Mouse (Mus musculus): ENCODE data around the gene Zfp536. TPM values are rescaled to one million over a fixed set of nuclear protein-coding genes. Genes with fewer than 3 reads are reported as not detected.
A peak's percentile ranks its signal among the peaks of the same experiment; 100 is the strongest.

Gene Zfp536
- polyA plus RNA-seq, 1 experiment from 2014 or later: 3.3 TPM

- no peak for TF ChIP-seq CTCF (IDR thresholded peaks at IDR 0.05; ENCODE audit: low read depth)
- Histone ChIP-seq H3K27ac (ENCODE audit: low read depth, low read length) (no peak overlapping the region), H3K4me1 (replicated peaks; ENCODE audit: control insufficient read depth, insufficient read depth, low read length) (no peaks in the 10 kb centered on the region), H3K9ac (ENCODE audit: low read depth, low read length) (no peak overlapping the region), H3K9me3 (ENCODE audit: control insufficient read depth) (no peaks in the 10 kb centered on the region), H3K4me3 (ENCODE audit: low read depth, low read length) (no peak overlapping the region), H3K27me3 (replicated peaks; ENCODE audit: control insufficient read depth, insufficient read depth, low read length) (no peaks in the 10 kb centered on the region), H3K4me2 (replicated peaks; ENCODE audit: low read depth) (no peak overlapping the region), H3K36me3 (ENCODE audit: control insufficient read depth, insufficient read depth) (no peaks in the 10 kb centered on the region)
- ATAC-seq: no peak
- WGBS: 88% methylated on average over 5 of the region's 5 CpGs
Measured at GRCm38 (mm10) chr7:37809908-37810307, 36.5 kb upstream of the Zfp536 start.

GRCm38 (mm10) chr7:37809001-37809400, 35.6 kb upstream of the Zfp536 start:
- H3K27me3 ChIP-seq (replicated peaks; ENCODE audit: control insufficient read depth, insufficient read depth, low read length): no peaks in the 10 kb centered on the region

GRCm38 (mm10) chr7:37801160-37801559, 27.7 kb upstream of the Zfp536 start:
- Histone ChIP-seq H3K27me3 (replicated peaks; ENCODE audit: control insufficient read depth, insufficient read depth, low read length) (no peaks in the 10 kb centered on the region), H3K9me3 (ENCODE audit: control insufficient read depth) (no peaks in the 10 kb centered on the region), H3K4me3 (ENCODE audit: low read depth, low read length) (no peak overlapping the region), H3K4me2 (replicated peaks; ENCODE audit: low read depth) (no peak overlapping the region), H3K36me3 (ENCODE audit: control insufficient read depth, insufficient read depth) (no peaks in the 10 kb centered on the region), H3K27ac (ENCODE audit: low read depth, low read length) (no peak overlapping the region), H3K4me1 (replicated peaks; ENCODE audit: control insufficient read depth, insufficient read depth, low read length) (no peaks in the 10 kb centered on the region), H3K9ac (ENCODE audit: low read depth, low read length) (no peak overlapping the region)
- no peak for TF ChIP-seq CTCF (IDR thresholded peaks at IDR 0.05; ENCODE audit: low read depth)
- no peak for ATAC-seq
- 65% methylated on average over 3 of the region's 3 CpGs for WGBS

More at GRCm38 (mm10) chr7:37809001-37809400, 35.6 kb upstream of the Zfp536 start:
- no peaks in the 10 kb centered on the region for H3K36me3 ChIP-seq (ENCODE audit: control insufficient read depth, insufficient read depth)
- no peak overlapping the region for H3K27ac ChIP-seq (ENCODE audit: low read depth, low read length)
- H3K4me2 ChIP-seq (replicated peaks; ENCODE audit: low read depth): no peak overlapping the region
- no peak for ATAC-seq
- no peaks in the 10 kb centered on the region for H3K9me3 ChIP-seq (ENCODE audit: control insufficient read depth)
- 88% methylated on average over 4 of the region's 4 CpGs for WGBS
- H3K4me1 ChIP-seq (replicated peaks; ENCODE audit: control insufficient read depth, insufficient read depth, low read length): no peaks in the 10 kb centered on the region
- no peak overlapping the region for H3K4me3 ChIP-seq (ENCODE audit: low read depth, low read length)
- no peak overlapping the region for H3K9ac ChIP-seq (ENCODE audit: low read depth, low read length)
- no peak for TF ChIP-seq CTCF (IDR thresholded peaks at IDR 0.05; ENCODE audit: low read depth)

- H3K4me2 ChIP-seq (replicated peaks; ENCODE audit: low read depth): no peak overlapping the region
- no peaks in the 10 kb centered on the region for H3K36me3 ChIP-seq (ENCODE audit: control insufficient read depth, insufficient read depth)
- H3K9ac ChIP-seq (ENCODE audit: low read depth, low read length): no peak overlapping the region
- H3K4me3 ChIP-seq (ENCODE audit: low read depth, low read length): no peak overlapping the region
- H3K27me3 ChIP-seq (replicated peaks; ENCODE audit: control insufficient read depth, insufficient read depth, low read length): no peaks in the 10 kb centered on the region
- H3K4me1 ChIP-seq (replicated peaks; ENCODE audit: control insufficient read depth, insufficient read depth, low read length): no peaks in the 10 kb centered on the region
- TF ChIP-seq CTCF (IDR thresholded peaks at IDR 0.05; ENCODE audit: low read depth): no peak
- no peaks in the 10 kb centered on the region for H3K9me3 ChIP-seq (ENCODE audit: control insufficient read depth)
- no peak for ATAC-seq
- H3K27ac ChIP-seq (ENCODE audit: low read depth, low read length): no peak overlapping the region
- WGBS: 70% methylated on average over 4 of the region's 4 CpGs
Measured at GRCm38 (mm10) chr7:37788721-37789120, 15.3 kb upstream of the Zfp536 start.

- H3K27me3 ChIP-seq (replicated peaks; ENCODE audit: control insufficient read depth, insufficient read depth, low read length): peaks cover 48% of the 10 kb centered on the region
- H3K4me1 ChIP-seq (replicated peaks; ENCODE audit: control insufficient read depth, insufficient read depth, low read length): no peaks in the 10 kb centered on the region
- 3% methylated on average over 15 of the region's 15 CpGs for WGBS
- H3K9me3 ChIP-seq (ENCODE audit: control insufficient read depth): no peaks in the 10 kb centered on the region
- no peak overlapping the region for H3K9ac ChIP-seq (ENCODE audit: low read depth, low read length)
- H3K4me2 ChIP-seq (replicated peaks; ENCODE audit: low read depth): no peak overlapping the region
- no peak for ATAC-seq
- peak; percentile 89 for TF ChIP-seq CTCF (IDR thresholded peaks at IDR 0.05; ENCODE audit: low read depth)
- H3K4me3 ChIP-seq (ENCODE audit: low read depth, low read length): no peak overlapping the region
- H3K27ac ChIP-seq (ENCODE audit: low read depth, low read length): no peak overlapping the region
- no peaks in the 10 kb centered on the region for H3K36me3 ChIP-seq (ENCODE audit: control insufficient read depth, insufficient read depth)
Measured at GRCm38 (mm10) chr7:37775502-37775901, 2.1 kb upstream of the Zfp536 start.

- WGBS: 48% methylated on average over 11 of the region's 11 CpGs
- Histone ChIP-seq H3K4me3 (ENCODE audit: low read depth, low read length) (no peak overlapping the region), H3K27me3 (replicated peaks; ENCODE audit: control insufficient read depth, insufficient read depth, low read length) (peaks cover 58% of the 10 kb centered on the region)
Measured at GRCm38 (mm10) chr7:37774463-37774970, 1.1 kb upstream of the Zfp536 start.

GRCm38 (mm10) chr7:37773906-37774305, 465 bp upstream of the Zfp536 start:
- peak overlapping the region; percentile 47; the same call in 1 of the 2 replicates for H3K4me3 ChIP-seq (ENCODE audit: low read depth, low read length)
- H3K4me2 ChIP-seq (replicated peaks; ENCODE audit: low read depth): 0 out of 2 replicates have a peak overlapping the region, but pooled peaks have one; percentile 80
- TF ChIP-seq CTCF (IDR thresholded peaks at IDR 0.05; ENCODE audit: low read depth): no peak
- H3K4me1 ChIP-seq (replicated peaks; ENCODE audit: control insufficient read depth, insufficient read depth, low read length): no peaks in the 10 kb centered on the region
- no peak overlapping the region for H3K27ac ChIP-seq (ENCODE audit: low read depth, low read length)
- H3K36me3 ChIP-seq (ENCODE audit: control insufficient read depth, insufficient read depth): no peaks in the 10 kb centered on the region
- no peaks in the 10 kb centered on the region for H3K9me3 ChIP-seq (ENCODE audit: control insufficient read depth)
- peaks cover 64% of the 10 kb centered on the region for H3K27me3 ChIP-seq (replicated peaks; ENCODE audit: control insufficient read depth, insufficient read depth, low read length)
- no peak overlapping the region for H3K9ac ChIP-seq (ENCODE audit: low read depth, low read length)
- ATAC-seq: no peak
- WGBS: 28% methylated on average over 5 of the region's 5 CpGs

More at GRCm38 (mm10) chr7:37774463-37774970, 1.1 kb upstream of the Zfp536 start:
- Histone ChIP-seq H3K27ac (ENCODE audit: low read depth, low read length) (no peak overlapping the region), H3K4me1 (replicated peaks; ENCODE audit: control insufficient read depth, insufficient read depth, low read length) (no peaks in the 10 kb centered on the region), H3K9me3 (ENCODE audit: control insufficient read depth) (no peaks in the 10 kb centered on the region), H3K36me3 (ENCODE audit: control insufficient read depth, insufficient read depth) (no peaks in the 10 kb centered on the region), H3K4me2 (replicated peaks; ENCODE audit: low read depth) (no peak overlapping the region), H3K9ac (ENCODE audit: low read depth, low read length) (no peak overlapping the region)
- TF ChIP-seq CTCF (IDR thresholded peaks at IDR 0.05; ENCODE audit: low read depth): no peak
- ATAC-seq: no peak
